ENCODE assay signal across 10 mouse cellular contexts in the genomic region with DNA sequence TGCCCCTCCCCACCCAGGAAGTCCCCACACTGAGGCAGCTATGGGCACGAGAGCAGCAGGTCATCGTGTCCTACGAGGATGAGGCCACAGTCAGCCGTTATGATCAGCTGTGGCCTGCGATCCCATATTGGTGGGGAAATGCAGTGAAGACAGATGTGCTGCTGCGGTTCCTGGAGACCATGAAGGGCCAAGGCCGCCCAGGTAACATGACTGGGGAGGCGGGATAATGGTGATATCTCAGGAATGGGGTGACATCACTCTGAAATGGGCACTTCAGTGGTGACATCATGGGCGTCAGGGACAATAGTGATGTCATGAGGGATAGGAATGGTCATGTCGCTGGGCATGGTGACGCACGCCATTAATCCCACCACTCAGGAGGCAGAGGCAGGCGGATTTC. TPM values are rescaled to one million over a fixed set of nuclear protein-coding genes. Genes with fewer than 3 reads are reported as not detected.
A peak's percentile ranks its signal among the peaks of the same experiment; 100 is the strongest.
DNase-seq lines count a peak whose midpoint lies in the region; ATAC-seq lines count a peak whose summit lies in the region.
"Had no signal": no experiment of that assay in that cellular context is flagged by ENCODE, and none has a peak within 500 bp of the region (broad histone marks: within the 10 kb centered on the region; RNA-seq: fewer than 3 reads in every experiment).

No protein-coding gene starts in this region.

- peaks cover 18% of the 10 kb centered on the region for H3K27me3 ChIP-seq in forebrain, embryonic 10.5 days (ENCODE audit: poor library complexity, severe bottlenecking)
- H3K27me3 ChIP-seq in forebrain, embryonic 12.5 days, result peaks cover 27% of the 10 kb centered on the region
- no peaks in the 10 kb centered on the region for H3K27me3 ChIP-seq in intestine, embryonic 16.5 days (replicated peaks; ENCODE audit: control insufficient read depth, insufficient read depth, low read length)
- 0 out of 2 replicates have a peak, but pooled peaks cover 5% of the 10 kb centered on the region for H3K27me3 ChIP-seq in intestine, embryonic 15.5 days (replicated peaks)
- no peaks in the 10 kb centered on the region for H3K27me3 ChIP-seq in neural tube, embryonic 15.5 days (replicated peaks)
- H3K27me3 ChIP-seq: Patski had no signal

- peaks cover 55% of the 10 kb centered on the region for H3K4me1 ChIP-seq in forebrain, embryonic 10.5 days
- H3K4me1 ChIP-seq in forebrain, embryonic 12.5 days, result peaks cover 42% of the 10 kb centered on the region
- H3K4me1 ChIP-seq in intestine, embryonic 16.5 days (ENCODE audit: control insufficient read depth, insufficient read depth, low read length), result peaks cover 19% of the 10 kb centered on the region
- H3K4me1 ChIP-seq in intestine, embryonic 15.5 days (replicated peaks), result peaks cover 25% of the 10 kb centered on the region
- peaks cover 41% of the 10 kb centered on the region for H3K4me1 ChIP-seq in neural tube, embryonic 15.5 days

- no peak for ATAC-seq in forebrain, embryonic 12.5 days (ENCODE audit: low FRiP score)
- ATAC-seq in intestine, embryonic 16.5 days, result no peak
- no peak for ATAC-seq in intestine, embryonic 15.5 days
- no peak for ATAC-seq in neural tube, embryonic 15.5 days (ENCODE audit: low FRiP score)
- ATAC-seq: Patski had no signal

- no peak overlapping the region for H3K27ac ChIP-seq in forebrain, embryonic 10.5 days
- no peak overlapping the region for H3K27ac ChIP-seq in forebrain, embryonic 12.5 days
- no peak overlapping the region for H3K27ac ChIP-seq in intestine, embryonic 16.5 days (ENCODE audit: low read length)
- H3K27ac ChIP-seq in intestine, embryonic 15.5 days, result no peak overlapping the region
- no peak overlapping the region for H3K27ac ChIP-seq in neural tube, embryonic 15.5 days (replicated peaks)
- H3K27ac ChIP-seq: liver, embryonic 14.5 days had no signal

- peaks cover 6% of the 10 kb centered on the region; the same call in 1 of the 2 replicates for H3K9me3 ChIP-seq in forebrain, embryonic 10.5 days
- no peaks in the 10 kb centered on the region for H3K9me3 ChIP-seq in forebrain, embryonic 12.5 days
- H3K9me3 ChIP-seq in intestine, embryonic 16.5 days (ENCODE audit: control insufficient read depth, low read length), result no peaks in the 10 kb centered on the region
- no peaks in the 10 kb centered on the region for H3K9me3 ChIP-seq in intestine, embryonic 15.5 days
- no peaks in the 10 kb centered on the region for H3K9me3 ChIP-seq in neural tube, embryonic 15.5 days (replicated peaks)

- WGBS in forebrain, embryonic 10.5 days, result 90% methylated on average over 13 of the region's 13 CpGs
- WGBS in forebrain, embryonic 12.5 days, result 96% methylated on average over 13 of the region's 13 CpGs
- WGBS in intestine, embryonic 16.5 days, result 89% methylated on average over 13 of the region's 13 CpGs
- 91% methylated on average over 13 of the region's 13 CpGs for WGBS in intestine, embryonic 15.5 days
- 96% methylated on average over 13 of the region's 13 CpGs for WGBS in neural tube, embryonic 15.5 days

- peak overlapping the region; percentile 48; the same call in 1 of the 2 replicates for H3K4me3 ChIP-seq in forebrain, embryonic 10.5 days
- no peak overlapping the region for H3K4me3 ChIP-seq in forebrain, embryonic 12.5 days (replicated peaks)
- no peak overlapping the region for H3K4me3 ChIP-seq in intestine, embryonic 16.5 days (ENCODE audit: low read length)
- no peak overlapping the region for H3K4me3 ChIP-seq in intestine, embryonic 15.5 days (replicated peaks)
- H3K4me3 ChIP-seq in neural tube, embryonic 15.5 days (replicated peaks), result no peak overlapping the region

- DNase-seq in forebrain, embryonic 10.5 days (ENCODE audit: extremely low spot score, low spot score), result no peak
- DNase-seq in right cerebral cortex, postnatal 10 days (ENCODE audit: low spot score in 2 of 2), result peak; percentile 44 to 49
- DNase-seq in right cerebral cortex, adult 18-20 months, result no peak
- DNase-seq in thymus, postnatal 36 days, result no peak

- no peak overlapping the region for H3K9ac ChIP-seq in forebrain, embryonic 12.5 days
- no peak overlapping the region for H3K9ac ChIP-seq in intestine, embryonic 16.5 days (ENCODE audit: low read depth, low read length)
- no peak overlapping the region for H3K9ac ChIP-seq in intestine, embryonic 15.5 days
- no peak overlapping the region for H3K9ac ChIP-seq in neural tube, embryonic 15.5 days (replicated peaks)
- H3K9ac ChIP-seq: liver, embryonic 14.5 days had no signal

- peaks cover 49% of the 10 kb centered on the region for H3K36me3 ChIP-seq in forebrain, embryonic 10.5 days (replicated peaks)
- peaks cover 45% of the 10 kb centered on the region for H3K36me3 ChIP-seq in forebrain, embryonic 12.5 days (replicated peaks)
- H3K36me3 ChIP-seq in intestine, embryonic 16.5 days (ENCODE audit: control insufficient read depth, insufficient read depth, low read length), result peaks cover 35% of the 10 kb centered on the region
- H3K36me3 ChIP-seq in intestine, embryonic 15.5 days, result peaks cover 36% of the 10 kb centered on the region
- peaks cover 42% of the 10 kb centered on the region for H3K36me3 ChIP-seq in neural tube, embryonic 15.5 days

- no peak overlapping the region for H3K4me2 ChIP-seq in forebrain, embryonic 12.5 days
- peak overlapping the region; percentile 75 for H3K4me2 ChIP-seq in intestine, embryonic 16.5 days (ENCODE audit: low read depth, low read length)
- H3K4me2 ChIP-seq in intestine, embryonic 15.5 days (replicated peaks), result no peak overlapping the region
- H3K4me2 ChIP-seq in neural tube, embryonic 15.5 days, result peak overlapping the region; percentile 86

RNA-seq across cellular contexts. Expression of a gene that starts 2.7 kb away (rescaled TPM):
- polyA plus RNA-seq in forebrain, embryonic 10.5 days (2016; fragmentation: Nextera tagmentation; extraction: Ambion mirVana), result 1.3 and 1.5 TPM in 2 replicates
- 1.1 and 1.2 TPM in 2 replicates for polyA plus RNA-seq in forebrain, embryonic 12.5 days (2016; fragmentation: Nextera tagmentation; extraction: Ambion mirVana)
- polyA plus RNA-seq in intestine, embryonic 16.5 days (2015; fragmentation: Nextera tagmentation; extraction: Ambion mirVana), result 0.80 and 0.84 TPM in 2 replicates
- 0.89 and 0.92 TPM in 2 replicates for polyA plus RNA-seq in intestine, embryonic 15.5 days (2015; fragmentation: Nextera tagmentation; extraction: Ambion mirVana)
- 6.4 and 7.5 TPM in 2 replicates for polyA plus RNA-seq in neural tube, embryonic 15.5 days (2015; fragmentation: Nextera tagmentation; extraction: Ambion mirVana)

RNA-seq across cellular contexts. Expression of a gene that starts 5.6 kb away (rescaled TPM):
- 32.8 and 32.9 TPM in 2 replicates for polyA plus RNA-seq in forebrain, embryonic 10.5 days (2016; fragmentation: Nextera tagmentation; extraction: Ambion mirVana)
- 39.3 and 44.4 TPM in 2 replicates for polyA plus RNA-seq in forebrain, embryonic 12.5 days (2016; fragmentation: Nextera tagmentation; extraction: Ambion mirVana)
- polyA plus RNA-seq in intestine, embryonic 16.5 days (2015; fragmentation: Nextera tagmentation; extraction: Ambion mirVana), result 28.3 and 29.6 TPM in 2 replicates
- 29.4 and 30.2 TPM in 2 replicates for polyA plus RNA-seq in intestine, embryonic 15.5 days (2015; fragmentation: Nextera tagmentation; extraction: Ambion mirVana)
- polyA plus RNA-seq in neural tube, embryonic 15.5 days (2015; fragmentation: Nextera tagmentation; extraction: Ambion mirVana), result 59.2 and 68.3 TPM in 2 replicates

RNA-seq across cellular contexts. Expression of a gene that starts 7.5 kb away (rescaled TPM):
- 7.0 and 7.4 TPM in 2 replicates for polyA plus RNA-seq in forebrain, embryonic 10.5 days (2016; fragmentation: Nextera tagmentation; extraction: Ambion mirVana)
- polyA plus RNA-seq in forebrain, embryonic 12.5 days (2016; fragmentation: Nextera tagmentation; extraction: Ambion mirVana), result 12.4 and 13.0 TPM in 2 replicates
- polyA plus RNA-seq in intestine, embryonic 16.5 days (2015; fragmentation: Nextera tagmentation; extraction: Ambion mirVana), result 2.3 and 2.7 TPM in 2 replicates
- polyA plus RNA-seq in intestine, embryonic 15.5 days (2015; fragmentation: Nextera tagmentation; extraction: Ambion mirVana), result 3.9 and 4.0 TPM in 2 replicates
- 13.0 and 13.6 TPM in 2 replicates for polyA plus RNA-seq in neural tube, embryonic 15.5 days (2015; fragmentation: Nextera tagmentation; extraction: Ambion mirVana)

RNA-seq across cellular contexts. Expression of a gene that starts 8.2 kb away (rescaled TPM):
- polyA plus RNA-seq in forebrain, embryonic 10.5 days (2016; fragmentation: Nextera tagmentation; extraction: Ambion mirVana), result 3.5 and 3.8 TPM in 2 replicates
- polyA plus RNA-seq in forebrain, embryonic 12.5 days (2016; fragmentation: Nextera tagmentation; extraction: Ambion mirVana), result 1.4 and 2.1 TPM in 2 replicates
- polyA plus RNA-seq in intestine, embryonic 16.5 days (2015; fragmentation: Nextera tagmentation; extraction: Ambion mirVana), result 1.5 and 2.1 TPM in 2 replicates
- 1.7 and 1.8 TPM in 2 replicates for polyA plus RNA-seq in intestine, embryonic 15.5 days (2015; fragmentation: Nextera tagmentation; extraction: Ambion mirVana)
- 0.44 and 0.92 TPM in 2 replicates for polyA plus RNA-seq in neural tube, embryonic 15.5 days (2015; fragmentation: Nextera tagmentation; extraction: Ambion mirVana)

RNA-seq across cellular contexts. Expression of a gene that starts 30.1 kb away (rescaled TPM):
- 6.1 and 6.4 TPM in 2 replicates for polyA plus RNA-seq in forebrain, embryonic 10.5 days (2016; fragmentation: Nextera tagmentation; extraction: Ambion mirVana)
- 5.9 and 8.4 TPM in 2 replicates for polyA plus RNA-seq in forebrain, embryonic 12.5 days (2016; fragmentation: Nextera tagmentation; extraction: Ambion mirVana)
- polyA plus RNA-seq in intestine, embryonic 16.5 days (2015; fragmentation: Nextera tagmentation; extraction: Ambion mirVana), result 3.2 and 3.7 TPM in 2 replicates
- 2.2 and 2.3 TPM in 2 replicates for polyA plus RNA-seq in intestine, embryonic 15.5 days (2015; fragmentation: Nextera tagmentation; extraction: Ambion mirVana)
- polyA plus RNA-seq in neural tube, embryonic 15.5 days (2015; fragmentation: Nextera tagmentation; extraction: Ambion mirVana), result 3.2 and 4.6 TPM in 2 replicates

Comparison
In these comparisons a context has a peak if more than half of its experiments do, and no peak if none do; other contexts are left out.
1. DNase-seq: peak in right cerebral cortex, postnatal 10 days (2 of 2); none in forebrain, embryonic 10.5 days (single experiment), right cerebral cortex, adult 18-20 months (single experiment) and thymus, postnatal 36 days (0 of 2).
2. H3K4me2 ChIP-seq: peak in intestine, embryonic 16.5 days (single experiment) and neural tube, embryonic 15.5 days (single experiment); none in forebrain, embryonic 12.5 days (single experiment) and intestine, embryonic 15.5 days (single experiment).